Mouse (Mus musculus) heart, adult 9 months (tissue): ENCODE measurements around the gene Gm14226.
"Not testable (repeated sequence)": the region's sequence is repeated elsewhere in the genome, so short reads cannot be mapped to it uniquely, and the experiment has no call there.

ENCODE experiments used
- DNase-seq, 2 experiments: peaks; one replicate each; pipeline ENCODE4 v3.0.0; 2022; ENCODE audit warnings: low spot score in 2 of 2

Gene Gm14226

DNA sequence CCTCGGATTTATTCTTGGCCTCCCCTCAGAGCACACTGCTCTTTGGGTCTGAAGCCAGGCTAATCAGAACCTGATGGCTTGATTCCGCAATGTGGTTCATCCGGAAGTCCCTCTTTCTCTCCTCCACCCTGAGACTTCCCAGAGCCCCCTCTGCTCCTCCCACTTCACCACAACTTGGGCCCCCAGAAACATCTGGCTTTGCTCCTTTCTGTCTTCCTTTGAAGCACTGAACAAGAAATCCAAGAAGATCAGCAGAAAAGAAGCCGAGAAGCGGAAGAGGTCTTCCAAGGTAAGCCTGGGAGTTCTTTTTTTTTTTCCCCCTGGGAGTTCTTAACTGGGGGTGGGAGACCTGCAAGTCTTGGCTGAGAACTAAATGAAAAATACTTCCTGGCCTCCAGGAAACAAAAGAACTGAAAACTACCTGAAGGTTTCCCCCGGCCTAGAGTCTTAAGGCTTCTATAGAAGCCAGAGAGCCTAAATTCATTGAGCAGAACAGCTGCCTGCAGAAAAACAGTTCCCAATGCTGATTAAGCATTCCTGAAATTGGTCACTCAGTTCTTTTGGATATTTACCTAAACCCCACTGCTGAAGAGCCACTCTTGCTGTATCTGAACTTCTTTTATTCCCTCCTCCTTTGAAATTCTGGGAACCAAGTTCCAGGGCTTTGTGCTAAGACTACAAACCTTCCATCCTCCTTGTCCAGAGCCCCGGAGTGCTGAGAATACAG, 29.5 kb downstream of the Gm14226 start:
- no peak for DNase-seq

GRCm38 (mm10) chr2:155050108-155050503, 32.0 kb downstream of the Gm14226 start:
- DNase-seq = peak; percentile 50 to 66

GRCm38 (mm10) chr2:155050504-155051236, 32.6 kb downstream of the Gm14226 start:
- peak; percentile 91 for DNase-seq

- no peak for DNase-seq
Measured at GRCm38 (mm10) chr2:155051622-155052351, 33.7 kb downstream of the Gm14226 start.

- DNase-seq = peak in 1 of 2 experiments; percentile 44
Measured at GRCm38 (mm10) chr2:155052681-155053080, 34.6 kb downstream of the Gm14226 start.

DNA sequence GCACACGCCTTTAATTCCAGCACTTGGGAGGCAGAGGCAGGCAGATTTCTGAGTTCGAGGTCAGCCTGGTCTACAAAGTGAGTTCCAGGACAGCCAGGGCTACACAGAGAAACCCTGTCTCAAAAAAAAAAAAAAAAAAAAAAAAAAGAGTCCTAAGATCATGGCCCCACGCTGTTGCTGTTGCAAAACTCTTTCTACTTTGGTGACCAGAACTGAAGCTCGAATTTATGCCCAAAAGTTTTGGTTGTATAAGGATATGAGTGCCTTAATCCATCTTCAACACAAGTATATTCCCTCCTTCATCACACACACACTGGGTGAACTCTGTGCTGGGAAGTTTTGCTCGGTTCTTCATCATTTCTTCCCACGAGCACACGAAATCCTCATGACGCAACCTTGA, 35.4 kb downstream of the Gm14226 start:
- not testable (repeated sequence) for DNase-seq

DNA sequence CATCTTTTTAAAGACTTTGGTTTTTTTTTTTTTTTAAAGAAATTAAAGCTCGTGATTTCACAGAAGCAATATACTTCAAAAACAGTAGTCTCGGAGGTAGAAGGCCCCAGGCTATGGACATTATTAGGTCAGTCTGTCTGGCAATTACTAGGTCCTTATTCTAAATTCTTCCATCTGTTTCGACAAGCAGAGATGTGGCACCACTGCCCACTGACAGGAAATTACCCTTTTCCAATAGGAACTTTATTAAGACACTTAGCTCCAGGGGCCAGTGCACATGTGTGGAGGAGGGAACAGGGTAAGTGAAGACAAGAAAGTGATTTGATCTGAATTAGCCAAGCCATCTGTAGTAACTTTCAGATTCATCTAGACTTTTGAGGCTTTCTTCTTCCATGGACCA, 36.6 kb downstream of the Gm14226 start:
- DNase-seq = no peak

DNA sequence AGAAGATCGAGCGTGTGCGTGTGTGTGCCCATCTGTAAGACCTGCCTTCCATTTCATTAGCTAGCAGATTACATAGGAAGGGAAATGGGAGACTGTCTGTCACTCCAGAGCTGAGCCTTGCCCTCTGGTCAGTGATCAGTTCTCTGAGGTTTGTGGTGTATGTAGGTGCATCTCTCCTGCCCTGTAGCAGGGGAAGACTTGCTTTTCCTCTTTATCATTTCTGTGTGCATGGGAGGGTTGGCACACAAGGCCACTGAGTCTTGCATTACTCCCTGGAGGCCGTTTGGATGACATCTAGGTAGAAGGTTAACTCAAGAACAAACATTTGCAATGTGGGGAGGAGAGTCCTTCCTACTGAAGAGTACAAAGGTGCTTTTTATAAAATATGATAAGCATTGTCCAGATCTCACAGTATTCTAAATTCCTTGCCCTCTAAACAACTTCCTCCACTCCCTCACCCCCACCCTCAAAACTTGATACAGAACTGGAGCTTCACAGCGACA, 38.1 kb downstream of the Gm14226 start:
- DNase-seq = no peak

- DNase-seq = no peak
Measured at GRCm38 (mm10) chr2:155057361-155057760, 39.3 kb downstream of the Gm14226 start.

- DNase-seq = no peak
Measured at GRCm38 (mm10) chr2:155071027-155071426, 53.0 kb downstream of the Gm14226 start.

GRCm38 (mm10) chr2:155072353-155073145, 54.5 kb downstream of the Gm14226 start:
- no peak for DNase-seq

GRCm38 (mm10) chr2:155073347-155073746, 55.3 kb downstream of the Gm14226 start:
- no peak for DNase-seq

- peak; percentile 87 to 92 for DNase-seq
Measured at GRCm38 (mm10) chr2:155073978-155074765, 56.1 kb downstream of the Gm14226 start, which contains the start of gene Ahcy. Gene Ahcy, minus strand, starts transcription at chr2:155074497.

- DNase-seq = no peak
Measured at GRCm38 (mm10) chr2:155074766-155075330, 56.8 kb downstream of the Gm14226 start.

DNA sequence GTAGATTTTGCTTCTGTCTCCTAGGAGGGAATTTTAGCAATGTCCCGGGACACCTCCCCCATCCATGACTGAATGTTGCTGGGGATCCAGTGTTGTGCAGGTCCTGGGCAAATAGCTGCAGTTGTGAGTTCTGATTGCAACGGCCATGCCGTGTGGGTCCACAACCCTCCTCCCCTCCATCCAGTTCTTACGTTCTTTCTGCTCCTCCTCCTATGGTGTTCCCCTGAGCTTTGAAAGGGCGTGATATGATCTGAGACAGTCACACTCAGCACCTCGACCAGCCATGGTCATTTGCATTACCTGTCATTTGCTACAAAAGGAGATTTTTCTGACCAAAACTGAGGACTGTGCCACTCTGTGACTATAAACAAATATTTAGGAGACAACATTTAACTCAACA, 57.6 kb downstream of the Gm14226 start:
- DNase-seq = no peak
